Mouse (Mus musculus): Measurements from ENCODE around the gene E2f7. TPM values are rescaled to one million over a fixed set of nuclear protein-coding genes. Genes with fewer than 3 reads are reported as not detected.

The E2f7 gene
- polyA plus RNA-seq, 1 experiment, result 15.4 TPM

GRCm38 (mm10) chr10:110821692-110822091 is 76.5 kb downstream of the E2f7 start:
- TF ChIP-seq USF1 (IDR thresholded peaks at IDR 0.05; ENCODE audit: low read depth), result no peak
- TF ChIP-seq MYOG (IDR thresholded peaks at IDR 0.05; ENCODE audit: control insufficient read depth, extremely low read depth, insufficient read length), result no peak
- TF ChIP-seq MAX (IDR thresholded peaks at IDR 0.05), result no peak
- TF ChIP-seq CEBPB (IDR thresholded peaks at IDR 0.05; ENCODE audit: low read depth), result no peak
- no peak for TF ChIP-seq FOSL1 (IDR thresholded peaks at IDR 0.05; ENCODE audit: insufficient read depth, low read length, poor library complexity, severe bottlenecking)
- TF ChIP-seq CTCF (IDR thresholded peaks at IDR 0.05; ENCODE audit: control insufficient read depth, insufficient read depth, insufficient read length), result no peak
- Histone ChIP-seq H3K36me3 (ENCODE audit: control insufficient read depth, insufficient read depth) (no peaks in the 10 kb centered on the region), H3K79me2 (ENCODE audit: control insufficient read depth, insufficient read depth) (no peaks in the 10 kb centered on the region), H3K4me3 (ENCODE audit: insufficient read depth, poor library complexity, severe bottlenecking) (no peak overlapping the region), H3ac (ENCODE audit: control insufficient read depth, insufficient read length, low read depth) (no peak overlapping the region), H3K79me3 (ENCODE audit: low read depth) (no peaks in the 10 kb centered on the region), H3K27me3 (ENCODE audit: control insufficient read depth, insufficient read depth, insufficient read length) (no peaks in the 10 kb centered on the region)

- TF ChIP-seq CTCF (IDR thresholded peaks at IDR 0.05; ENCODE audit: control insufficient read depth, insufficient read depth, insufficient read length) (no peak), USF1 (IDR thresholded peaks at IDR 0.05; ENCODE audit: low read depth) (no peak), MYOD1 (IDR thresholded peaks at IDR 0.05; ENCODE audit: control insufficient read depth, insufficient read length, low read depth) (no peak), MAX (IDR thresholded peaks at IDR 0.05) (no peak), CEBPB (IDR thresholded peaks at IDR 0.05; ENCODE audit: low read depth) (no peak), MYOG (IDR thresholded peaks at IDR 0.05; ENCODE audit: control insufficient read depth, extremely low read depth, insufficient read length) (no peak), FOSL1 (IDR thresholded peaks at IDR 0.05; ENCODE audit: insufficient read depth, low read length, poor library complexity, severe bottlenecking) (no peak)
- no peak overlapping the region for H3K4me3 ChIP-seq (ENCODE audit: insufficient read depth, poor library complexity, severe bottlenecking)
- no peaks in the 10 kb centered on the region for H3K79me2 ChIP-seq (ENCODE audit: control insufficient read depth, insufficient read depth)
- no peaks in the 10 kb centered on the region for H3K79me3 ChIP-seq (ENCODE audit: low read depth)
- no peaks in the 10 kb centered on the region for H3K36me3 ChIP-seq (ENCODE audit: control insufficient read depth, insufficient read depth)
- H3K27me3 ChIP-seq (ENCODE audit: control insufficient read depth, insufficient read depth, insufficient read length), result no peaks in the 10 kb centered on the region
- no peak overlapping the region for H3ac ChIP-seq (ENCODE audit: control insufficient read depth, insufficient read length, low read depth)
Observed at GRCm38 (mm10) chr10:110832336-110832735, 87.1 kb downstream of the E2f7 start.

- no peaks in the 10 kb centered on the region for H3K79me2 ChIP-seq (ENCODE audit: control insufficient read depth, insufficient read depth)
- H3K4me3 ChIP-seq (ENCODE audit: insufficient read depth, poor library complexity, severe bottlenecking), result no peak overlapping the region
- no peaks in the 10 kb centered on the region for H3K36me3 ChIP-seq (ENCODE audit: control insufficient read depth, insufficient read depth)
- TF ChIP-seq MAX (IDR thresholded peaks at IDR 0.05), result no peak
- TF ChIP-seq FOSL1 (IDR thresholded peaks at IDR 0.05; ENCODE audit: insufficient read depth, low read length, poor library complexity, severe bottlenecking), result no peak
- no peak for TF ChIP-seq MYOG (IDR thresholded peaks at IDR 0.05; ENCODE audit: control insufficient read depth, extremely low read depth, insufficient read length)
- no peak for TF ChIP-seq CEBPB (IDR thresholded peaks at IDR 0.05; ENCODE audit: low read depth)
- TF ChIP-seq CTCF (IDR thresholded peaks at IDR 0.05; ENCODE audit: control insufficient read depth, insufficient read depth, insufficient read length), result no peak
- no peak for TF ChIP-seq MYOD1 (IDR thresholded peaks at IDR 0.05; ENCODE audit: control insufficient read depth, insufficient read length, low read depth)
- TF ChIP-seq USF1 (IDR thresholded peaks at IDR 0.05; ENCODE audit: low read depth), result no peak
- H3ac ChIP-seq (ENCODE audit: control insufficient read depth, insufficient read length, low read depth), result no peak overlapping the region
- H3K79me3 ChIP-seq (ENCODE audit: low read depth), result no peaks in the 10 kb centered on the region
- H3K27me3 ChIP-seq (ENCODE audit: control insufficient read depth, insufficient read depth, insufficient read length), result no peaks in the 10 kb centered on the region
Observed at GRCm38 (mm10) chr10:110835115-110835806, 90.0 kb downstream of the E2f7 start.

Other genes starting within 250 kb of the E2f7 start
- gene Csrp2, start 174.3 kb downstream of the E2f7 start, polyA plus RNA-seq (2012; fragmentation: generic; extraction: Trizol), result 398 TPM